In the genomic region with DNA sequence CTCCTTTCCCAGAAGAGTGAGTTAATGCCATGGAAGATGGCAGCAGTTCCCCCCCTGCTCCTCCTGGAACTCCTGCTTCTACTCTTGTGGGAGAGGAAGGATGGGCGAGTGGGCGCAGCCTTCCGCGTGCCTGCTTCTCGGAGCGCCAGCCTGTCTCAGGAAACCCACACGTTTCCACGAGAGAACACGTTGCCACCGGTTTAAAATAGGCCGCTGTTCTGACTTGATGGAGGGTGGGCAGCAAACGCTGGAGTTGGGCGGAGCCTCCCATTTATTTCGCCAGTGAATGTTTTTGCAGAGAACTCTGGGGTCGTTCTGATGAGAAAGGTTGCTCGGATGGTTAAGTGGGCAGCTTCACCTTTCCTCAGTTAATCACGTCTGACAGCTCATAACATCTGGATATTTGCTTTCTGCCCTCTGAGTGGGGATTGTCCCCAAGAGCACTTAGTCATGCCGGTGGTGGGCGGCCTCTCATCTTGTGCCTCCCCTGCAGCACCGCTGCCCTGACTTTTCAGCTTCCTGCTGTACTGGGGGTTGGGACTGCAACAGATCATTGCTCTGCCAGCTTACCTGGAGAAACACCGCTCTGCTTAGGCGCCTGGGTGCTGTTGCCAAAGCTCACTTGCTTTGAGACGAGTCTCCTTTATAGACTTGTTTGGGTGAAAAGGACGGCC, we compare ENCODE assay signal across 8 mouse cellular contexts. TPM values are rescaled to one million over a fixed set of nuclear protein-coding genes. Genes with fewer than 3 reads are reported as not detected.
DNase-seq lines count a peak whose midpoint lies in the region; ATAC-seq lines count a peak whose summit lies in the region.

No protein-coding gene starts in this region.

- 35% methylated on average over 24 of the region's 24 CpGs for WGBS in neural tube, embryonic 11.5 days

- H3K36me3 ChIP-seq in neural tube, embryonic 11.5 days (ENCODE audit: control insufficient read depth, insufficient read depth, low read length) = no peaks in the 10 kb centered on the region

- peak overlapping the region; percentile 23 for H3K4me2 ChIP-seq in neural tube, embryonic 11.5 days (ENCODE audit: low read depth)

- no peaks in the 10 kb centered on the region for H3K27me3 ChIP-seq in neural tube, embryonic 11.5 days (ENCODE audit: control insufficient read depth, insufficient read depth, low read length)

- no peak overlapping the region for H3K27ac ChIP-seq in neural tube, embryonic 11.5 days (ENCODE audit: low read depth, low read length)

- peak; percentile 6 for DNase-seq in kidney, adult 18-20 months
- DNase-seq in kidney, adult 11 months = no peak
- peak; percentile 44 for DNase-seq in adrenal gland, postnatal 14 days
- DNase-seq in frontal cortex, postnatal 36 days (ENCODE audit: low spot score in 2 of 2) = peak; percentile 79 to 86
- DNase-seq in neural tube, embryonic 11.5 days (ENCODE audit: low spot score) = no peak
- no peak for DNase-seq in urinary bladder, postnatal 14 days (ENCODE audit: low spot score)
- no peak for DNase-seq in T-cell, adult 2 months (ENCODE audit: low spot score)
- DNase-seq in natural killer cell, adult 2 months (ENCODE audit: low spot score in 2 of 2) = no peak

- H3K4me3 ChIP-seq in neural tube, embryonic 11.5 days (ENCODE audit: low read depth, low read length) = no peak overlapping the region

- no peak overlapping the region for H3K9ac ChIP-seq in neural tube, embryonic 11.5 days (ENCODE audit: low read length)

- no peaks in the 10 kb centered on the region for H3K4me1 ChIP-seq in neural tube, embryonic 11.5 days (ENCODE audit: control insufficient read depth, insufficient read depth, low read length)

- no peaks in the 10 kb centered on the region for H3K9me3 ChIP-seq in neural tube, embryonic 11.5 days (ENCODE audit: control insufficient read depth, low read length)

- ATAC-seq in neural tube, embryonic 11.5 days (ENCODE audit: insufficient read depth, low FRiP score, low TSS enrichment) = no peak

RNA-seq across cellular contexts. Expression of a gene that starts 57.3 kb away (rescaled TPM):
- 43.7 and 46.3 TPM in 2 replicates for total RNA-seq in adrenal gland, postnatal 14 days (2021)
- 38.9 and 41.3 TPM in 2 replicates for polyA plus RNA-seq in neural tube, embryonic 11.5 days (2014; fragmentation: Nextera tagmentation; extraction: Ambion mirVana)

Comparison
In these comparisons a context has a peak if more than half of its experiments do, and no peak if none do; other contexts are left out.
1. DNase-seq: peak in kidney, adult 18-20 months (single experiment), adrenal gland, postnatal 14 days (single experiment) and frontal cortex, postnatal 36 days (2 of 2); none in kidney, adult 11 months (single experiment), neural tube, embryonic 11.5 days (single experiment), urinary bladder, postnatal 14 days (single experiment), T-cell, adult 2 months (single experiment) and natural killer cell, adult 2 months (0 of 2).